Mouse (Mus musculus) cerebellum, postnatal 14 days (tissue): ENCODE measurements around the gene Gm826.

Experiments
- DNase-seq, 2 experiments: peaks; one replicate each; pipeline ENCODE4 v3.0.0; 2021; ENCODE audit warnings: mixed read lengths in 2 of 2

The Gm826 gene

GRCm38 (mm10) chr2:160275959-160276657 is 57.9 kb downstream of the Gm826 start:
- DNase-seq: no peak

DNA sequence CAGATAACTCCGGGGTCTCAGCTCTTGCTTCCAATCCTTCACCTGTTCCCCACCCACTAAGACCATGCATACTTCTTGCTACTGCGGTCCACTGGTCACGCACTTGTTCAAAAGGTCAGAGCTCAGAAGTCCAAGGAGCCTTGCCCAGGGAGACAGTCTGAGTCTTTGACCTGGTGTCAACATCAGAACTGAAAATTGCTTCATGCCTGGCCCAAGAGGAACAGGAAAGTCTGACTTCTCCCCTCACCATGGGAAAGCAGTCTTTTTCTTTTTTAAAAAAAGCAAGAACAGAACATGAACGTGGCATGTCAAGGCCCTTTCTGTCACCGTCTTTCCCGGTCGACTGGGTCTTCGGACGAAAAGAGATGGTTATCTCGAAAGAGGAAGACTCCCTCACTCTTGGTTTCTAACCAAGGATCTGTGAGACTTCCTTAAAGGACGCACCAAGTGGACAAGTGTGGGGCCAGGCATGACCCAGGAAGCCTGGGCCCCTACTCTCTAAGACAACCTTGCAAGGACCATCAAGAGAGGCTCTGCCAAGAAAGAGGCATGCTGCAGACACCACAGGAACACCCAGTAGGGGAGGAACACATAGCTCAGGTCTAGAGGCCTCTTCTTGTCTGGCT is 66.0 kb downstream of the Gm826 start:
- DNase-seq: no peak

- DNase-seq: no peak
Observed at GRCm38 (mm10) chr2:160263861-160264260, 70.1 kb downstream of the Gm826 start.

DNA sequence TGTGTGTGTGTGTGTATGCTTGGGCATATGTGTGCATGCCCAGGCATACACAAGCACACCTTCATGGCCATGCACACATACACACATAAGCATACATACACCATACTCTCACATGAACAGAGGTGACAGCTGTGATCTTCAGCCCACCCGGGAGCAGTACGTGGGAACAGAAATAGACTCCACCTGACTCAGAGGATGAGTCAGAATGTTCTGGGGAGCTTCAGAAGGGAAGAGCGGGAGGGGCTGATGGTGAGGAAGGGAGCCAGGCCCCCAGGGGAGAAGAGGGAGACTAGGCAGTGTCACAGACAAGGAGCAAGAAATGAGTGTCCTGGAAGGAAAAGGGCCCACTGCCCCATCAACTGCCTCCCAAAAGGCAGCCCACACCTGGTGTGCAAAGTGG is 72.4 kb downstream of the Gm826 start:
- no peak for DNase-seq
